Mouse (Mus musculus) ES-E14 (cell line): Measurements from ENCODE around the gene Rab39.

ENCODE experiments used
- CHD2 ChIP-seq: IDR thresholded peaks from 2 replicates; pipeline ENCODE4 v1.6.1; 2014; ENCODE audit warnings: mild to moderate bottlenecking, low read depth, low read length, inconsistent platforms
- MAFK ChIP-seq: IDR thresholded peaks from 2 replicates; pipeline ENCODE4 v1.6.1; 2014; ENCODE audit warnings: mild to moderate bottlenecking, low read depth, low read length, inconsistent platforms; ENCODE audit not compliant: insufficient read depth
- ZNF384 ChIP-seq: IDR thresholded peaks from 2 replicates; pipeline ENCODE4 v1.6.1; 2012; ENCODE audit warnings: low read depth, low read length, inconsistent platforms

DNA sequence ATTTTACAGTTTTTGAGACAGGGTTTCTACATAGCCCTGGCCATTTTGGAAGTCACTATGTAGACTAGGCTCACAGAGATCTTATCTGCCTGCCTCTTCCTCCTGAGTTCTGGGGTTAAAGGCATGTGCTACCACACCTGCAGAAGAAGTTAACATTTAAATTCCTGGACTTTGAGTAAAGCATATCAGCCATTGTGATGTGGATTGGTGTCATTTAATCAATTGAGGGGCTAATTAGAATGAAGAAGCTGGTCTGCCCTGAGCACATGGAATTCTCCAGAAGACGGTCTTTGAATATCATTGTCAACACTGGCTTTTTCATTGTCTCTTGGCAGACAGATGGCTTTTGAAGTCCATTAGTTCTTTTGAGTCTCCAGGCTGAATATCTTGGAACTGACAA lies 25.2 kb downstream of the Rab39 start:
- TF ChIP-seq ZNF384 (no peak), MAFK (no peak), CHD2 (no peak)
